Mouse (Mus musculus): ENCODE data around the gene Cpne7.

DNA sequence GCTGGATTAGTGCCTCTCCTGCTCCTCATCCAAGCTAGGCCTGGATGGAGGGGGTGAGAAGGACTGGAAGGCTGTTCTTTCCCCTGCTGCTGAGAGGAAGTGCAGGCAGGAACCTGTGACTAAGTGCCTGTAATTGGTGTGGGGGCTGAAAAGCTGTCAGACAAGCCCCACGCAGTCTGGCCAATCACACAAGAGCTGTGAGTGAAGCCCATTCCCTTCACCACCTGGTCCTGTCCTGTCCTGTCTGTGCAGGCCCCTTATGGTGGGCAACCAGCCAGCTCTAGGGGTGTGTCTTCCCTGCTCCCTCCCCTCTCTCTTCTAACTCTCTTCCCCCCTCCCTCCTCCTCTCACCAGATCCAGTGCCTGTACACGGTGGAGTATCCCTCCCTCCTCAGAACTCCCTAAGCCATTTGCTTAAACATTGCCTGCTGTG, 20.5 kb downstream of the Cpne7 start:
- no peak for TF ChIP-seq USF1 (IDR thresholded peaks at IDR 0.05; ENCODE audit: low read depth, low read length)
- no peak for TF ChIP-seq CTCF (IDR thresholded peaks at IDR 0.05 in 2 of 3, conservative IDR thresholded peaks at IDR 0.05 in 1 of 3; ENCODE audit: control insufficient read depth in 1 of 3, insufficient read depth in 1 of 3, low read depth in 2 of 3, low read length in 3 of 3, poor library complexity in 1 of 3, severe bottlenecking in 1 of 3)
